Mouse (Mus musculus) T-cell, adult 2 months (primary cell): Measurements from ENCODE around the gene Ube2b.

Experiments used
- DNase-seq: peaks from one replicate; pipeline ENCODE4 v3.0.0; 2022; ENCODE audit warnings: low spot score

Ube2b gene

DNA sequence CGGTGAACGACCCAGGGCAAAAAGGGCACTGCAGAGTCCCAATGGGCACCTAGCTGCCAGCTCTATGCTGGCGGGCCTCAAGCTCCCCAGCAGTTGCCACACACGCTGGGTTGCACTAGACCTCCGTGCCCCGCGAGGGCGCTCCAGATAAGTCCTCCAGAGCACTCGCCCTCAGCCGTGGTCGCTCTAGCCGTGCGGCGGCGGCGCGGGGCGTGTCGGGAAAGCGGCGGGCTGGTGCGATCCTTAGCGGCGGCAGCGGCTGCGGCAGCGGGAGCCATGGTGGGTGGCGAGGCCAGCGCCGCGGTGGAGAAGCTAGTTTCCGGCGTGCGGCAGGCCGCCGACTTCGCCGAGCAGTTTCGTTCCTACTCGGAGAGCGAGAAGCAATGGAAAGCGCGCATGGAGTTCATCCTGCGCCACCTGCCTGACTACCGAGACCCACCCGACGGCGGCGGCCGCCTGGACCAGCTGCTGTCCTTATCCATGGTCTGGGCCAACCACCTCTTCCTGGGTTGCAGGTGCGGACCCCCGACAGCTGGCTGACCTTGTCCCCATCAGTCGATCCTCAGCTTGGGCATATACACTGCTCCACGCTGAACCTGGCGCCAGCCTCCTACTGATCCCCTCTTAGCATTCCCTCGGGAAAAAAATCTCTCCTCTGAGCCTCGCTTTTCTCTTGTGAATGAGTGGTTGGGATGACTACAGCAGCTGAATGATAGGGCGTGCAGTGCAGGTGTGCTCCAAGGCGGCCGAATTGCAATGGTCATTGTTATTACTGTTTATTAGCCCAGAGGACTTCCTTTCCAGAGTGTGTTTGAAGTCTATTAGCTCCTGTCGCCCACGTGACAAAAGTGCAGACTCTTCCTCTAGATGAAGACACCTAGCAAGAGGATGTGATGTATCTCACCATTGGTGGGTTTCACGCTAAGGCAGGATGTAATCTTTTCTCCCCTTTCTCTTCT is 32.8 kb downstream of the Ube2b start, which contains the start of gene Cdkn2aipnl:
Gene Cdkn2aipnl (plus strand): TSS at position 219 of the 959 bp plus-strand sequence.
- peak; percentile 96 for DNase-seq

DNA sequence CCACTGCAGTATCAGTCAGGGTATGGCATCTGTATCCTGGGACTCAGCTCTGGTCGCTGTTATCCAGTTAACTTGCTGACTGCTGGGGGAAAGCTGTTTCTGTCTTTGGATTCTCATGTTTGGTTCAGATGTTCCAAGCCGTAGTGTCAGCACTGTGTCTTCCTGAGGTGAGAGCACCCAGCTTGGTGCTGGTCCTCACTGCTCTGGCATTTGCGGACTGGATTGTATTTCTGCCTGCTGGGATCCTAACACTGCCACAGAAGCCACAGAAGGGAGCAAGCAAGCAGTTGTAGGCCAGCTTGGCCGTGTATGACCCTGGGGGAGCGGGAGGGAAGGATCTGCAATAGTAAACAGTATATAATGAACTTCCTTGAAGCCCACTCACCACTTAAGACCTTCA is 33.9 kb downstream of the Ube2b start:
- no peak for DNase-seq

DNA sequence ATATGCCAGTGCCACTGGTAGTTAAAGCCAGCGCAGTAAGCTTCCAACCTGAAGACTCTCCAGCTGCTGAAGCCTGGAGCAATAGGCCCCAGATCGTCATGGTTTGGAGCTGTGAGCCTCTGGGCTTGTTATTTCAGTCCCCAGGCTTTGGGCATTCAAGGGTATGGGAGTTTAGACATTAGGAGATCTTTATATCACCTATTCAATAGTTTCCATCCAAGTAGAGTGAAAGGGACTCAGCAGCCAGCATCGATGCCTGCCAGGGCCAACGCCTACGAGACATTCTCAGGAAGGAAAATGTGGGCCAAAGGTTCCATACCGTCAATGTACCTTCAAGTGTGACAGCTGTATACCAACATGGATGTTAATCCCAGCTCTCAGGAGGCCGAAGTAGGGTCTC is 38.3 kb downstream of the Ube2b start:
- DNase-seq, result no peak

DNA sequence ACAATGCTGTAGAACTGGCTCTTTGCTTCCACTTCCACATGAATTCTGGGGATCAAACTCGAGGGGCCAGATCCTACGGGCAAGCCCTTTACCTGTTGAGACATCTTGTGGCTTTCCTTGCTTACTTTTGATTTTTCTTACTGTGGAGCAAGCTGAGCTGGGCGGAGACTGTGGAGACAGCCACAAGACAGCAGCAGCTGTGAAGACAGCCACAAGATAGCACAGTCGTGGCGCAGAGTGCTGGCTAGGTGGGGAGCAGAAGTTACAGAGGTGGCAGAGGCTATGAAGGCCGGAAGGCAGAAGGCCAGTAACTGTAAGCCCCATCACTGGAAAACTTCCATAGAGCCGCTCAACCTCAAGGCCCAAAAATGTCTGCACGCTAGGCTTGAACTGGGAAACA is 38.8 kb downstream of the Ube2b start:
- no peak for DNase-seq

DNA sequence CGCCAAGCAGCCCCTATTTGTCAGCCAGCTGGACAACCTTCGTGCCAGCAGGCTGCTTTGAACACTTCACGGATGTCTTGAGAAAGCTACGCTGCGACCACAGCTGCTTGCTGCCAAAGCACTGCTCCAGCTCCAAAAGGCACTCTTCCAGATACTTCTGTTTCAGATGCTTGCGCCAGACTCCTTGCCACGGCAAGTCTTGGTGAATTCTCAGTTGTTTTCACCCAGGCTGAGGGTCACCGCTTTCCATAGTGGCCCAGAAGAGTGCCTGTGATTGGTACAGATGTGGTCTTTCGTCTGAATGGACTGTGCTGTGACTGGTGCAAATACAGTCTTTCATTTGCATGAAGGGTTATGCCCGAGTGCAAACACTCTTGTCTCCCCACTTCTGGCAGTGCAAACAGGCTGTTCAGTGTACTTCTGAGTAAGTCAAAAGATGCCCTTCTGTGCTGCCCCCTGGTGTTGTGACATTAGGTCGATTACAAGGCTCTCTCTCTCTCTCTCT is 39.5 kb downstream of the Ube2b start:
- no peak for DNase-seq

DNA sequence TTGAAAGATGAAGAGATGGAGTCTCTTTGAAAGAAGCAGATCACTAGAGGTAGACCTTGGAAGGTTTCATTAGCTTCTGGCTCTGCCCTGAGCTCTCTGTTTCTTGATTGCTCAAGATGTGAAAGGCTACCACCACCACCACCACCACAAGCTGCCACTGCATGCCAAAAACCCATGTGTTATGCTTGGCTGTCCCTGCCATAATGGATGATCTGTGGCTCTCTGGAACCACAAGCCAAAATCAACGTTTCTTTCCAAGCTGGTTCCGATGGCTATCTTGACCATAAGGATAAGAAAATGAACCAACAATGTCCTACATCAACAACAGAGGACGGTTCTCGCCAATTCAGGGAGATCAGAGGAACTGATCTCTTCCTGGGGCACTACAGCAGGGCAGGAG is 40.5 kb downstream of the Ube2b start:
- DNase-seq, result no peak

DNA sequence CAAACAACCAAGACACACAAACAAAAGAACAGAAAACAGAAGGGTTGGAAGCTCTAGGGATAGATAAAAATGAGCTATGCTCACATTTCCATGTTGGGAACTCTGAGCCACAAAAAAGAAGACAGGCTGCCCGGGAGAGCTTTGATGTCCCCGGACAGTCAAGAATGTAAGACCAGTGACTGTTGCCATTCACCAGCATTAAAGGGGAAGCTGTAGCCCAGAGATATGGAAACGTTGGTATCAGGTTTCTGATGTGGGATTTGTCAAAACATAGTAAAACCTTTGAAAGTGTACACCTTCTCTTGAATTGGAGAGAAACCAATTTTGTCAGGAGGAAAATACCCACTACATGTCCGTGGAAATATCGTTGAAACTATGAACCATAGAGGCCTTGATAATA is 41.1 kb downstream of the Ube2b start:
- no peak for DNase-seq

DNA sequence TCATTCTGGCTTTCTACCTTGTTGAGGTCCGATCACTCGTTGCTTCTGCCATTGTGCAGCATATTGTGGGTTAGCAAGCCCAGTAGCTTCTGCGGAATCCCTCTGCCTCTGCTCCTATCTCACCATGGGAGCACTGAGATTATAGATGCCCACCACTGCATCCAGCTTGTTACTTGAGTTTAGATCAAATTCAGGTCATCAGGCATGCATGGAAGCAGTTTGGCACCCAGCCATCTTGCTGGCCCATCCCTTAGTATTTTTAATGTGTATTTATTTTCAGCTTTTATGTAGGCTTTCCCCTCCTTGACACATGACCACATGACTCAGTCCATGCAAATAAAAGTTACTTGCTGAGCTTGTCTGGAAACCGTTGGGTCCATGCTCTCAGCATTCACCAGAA is 42.8 kb downstream of the Ube2b start:
- no peak for DNase-seq

DNA sequence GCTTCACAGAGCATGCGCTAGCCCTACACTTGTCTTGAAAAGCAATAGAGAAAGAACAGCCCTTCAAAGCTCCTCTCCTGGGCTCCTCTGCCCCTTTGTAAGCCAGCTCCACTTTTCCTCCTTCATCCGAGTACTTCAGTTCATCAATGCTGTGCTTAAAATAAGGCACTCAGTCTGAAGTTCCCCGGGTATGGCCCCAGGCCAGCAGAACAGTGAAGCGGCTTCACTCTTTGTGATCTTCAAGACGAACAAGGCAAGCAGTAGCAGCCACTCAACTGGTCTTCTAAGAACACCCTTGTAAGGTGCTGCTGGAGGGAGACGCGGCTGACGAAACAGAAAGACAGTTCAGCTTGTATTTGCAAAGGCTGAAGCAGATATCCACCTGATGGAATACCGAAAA is 44.5 kb downstream of the Ube2b start:
- no peak for DNase-seq

DNA sequence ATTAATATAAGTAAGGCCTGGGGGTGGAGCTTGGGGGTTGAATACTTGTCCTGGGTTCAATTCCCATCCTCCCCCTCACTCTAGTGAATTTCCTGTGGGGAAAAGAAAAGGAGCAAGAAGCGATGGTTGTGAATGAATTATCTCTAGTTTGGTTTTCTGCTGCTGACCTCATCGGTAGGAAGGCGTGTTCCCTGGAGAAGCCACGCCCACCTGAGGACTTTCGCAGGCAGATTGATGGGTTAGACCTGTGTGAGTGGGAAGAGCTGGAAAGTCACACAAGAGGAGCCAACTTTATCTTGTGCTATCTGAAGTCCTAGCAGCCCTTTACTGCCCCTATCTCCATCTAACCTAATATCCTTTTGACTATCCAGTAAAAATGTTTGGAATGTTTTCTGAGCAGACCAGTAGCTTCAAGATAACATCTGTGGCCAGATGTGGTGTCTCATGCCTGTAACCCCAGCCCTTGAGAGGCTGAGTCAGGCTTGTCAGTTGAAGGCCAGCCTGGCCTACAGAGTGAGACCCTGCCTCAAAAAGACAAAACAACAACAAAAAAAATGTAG is 48.6 kb downstream of the Ube2b start:
- DNase-seq, result no peak

DNA sequence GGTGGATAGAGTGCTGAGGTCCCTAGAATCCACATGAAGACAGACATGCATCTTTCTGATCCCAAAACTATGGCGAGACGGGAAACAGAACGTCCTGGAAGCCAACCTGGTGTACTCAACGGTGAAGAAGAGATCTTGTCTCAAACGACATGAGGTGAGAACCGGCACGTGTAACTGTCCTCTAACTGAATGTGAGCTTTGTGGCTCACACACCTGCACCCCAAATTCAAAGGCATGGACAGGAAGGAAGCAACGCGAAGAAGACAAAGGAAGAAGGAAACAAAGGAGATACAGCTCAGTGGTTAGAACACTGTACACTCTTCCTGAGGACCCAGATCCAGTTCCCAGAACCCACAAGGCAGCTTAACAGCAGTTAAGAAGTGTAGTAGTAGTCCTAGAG is 50.6 kb downstream of the Ube2b start:
- DNase-seq, result peak; percentile 25

DNA sequence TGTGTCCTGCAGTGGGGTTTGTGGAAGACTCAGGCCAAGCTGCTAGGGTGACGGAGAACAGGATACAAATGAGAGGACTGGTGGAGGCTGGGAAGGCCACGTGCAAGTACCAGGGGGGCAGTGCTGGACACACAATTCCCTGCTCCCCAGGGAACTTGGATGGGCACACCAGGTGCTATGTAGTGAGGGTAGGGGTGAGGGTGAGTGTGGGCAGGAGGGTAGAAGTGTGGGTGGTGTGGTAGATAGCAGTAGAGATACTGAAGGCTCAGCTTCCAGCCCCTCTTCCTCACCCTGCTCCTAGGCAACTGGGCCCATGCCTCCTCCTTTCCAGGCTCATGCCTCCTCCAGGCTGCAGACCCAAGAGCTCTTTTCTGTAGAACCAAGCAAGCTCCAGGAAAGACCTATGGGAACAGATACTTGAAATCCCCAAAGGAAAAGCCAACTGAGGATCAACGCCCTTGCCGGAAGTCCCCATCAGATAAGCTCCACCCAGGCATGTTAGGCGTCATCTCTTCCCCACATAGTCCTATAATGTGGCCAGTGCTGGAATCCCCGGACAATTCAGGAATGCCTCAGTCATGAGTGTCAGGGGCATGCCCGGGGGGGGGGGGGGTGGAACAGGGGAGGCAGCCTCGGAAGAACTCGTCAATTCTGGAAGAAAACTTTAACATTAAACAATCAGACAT is 51.3 kb downstream of the Ube2b start:
- DNase-seq, result no peak

DNA sequence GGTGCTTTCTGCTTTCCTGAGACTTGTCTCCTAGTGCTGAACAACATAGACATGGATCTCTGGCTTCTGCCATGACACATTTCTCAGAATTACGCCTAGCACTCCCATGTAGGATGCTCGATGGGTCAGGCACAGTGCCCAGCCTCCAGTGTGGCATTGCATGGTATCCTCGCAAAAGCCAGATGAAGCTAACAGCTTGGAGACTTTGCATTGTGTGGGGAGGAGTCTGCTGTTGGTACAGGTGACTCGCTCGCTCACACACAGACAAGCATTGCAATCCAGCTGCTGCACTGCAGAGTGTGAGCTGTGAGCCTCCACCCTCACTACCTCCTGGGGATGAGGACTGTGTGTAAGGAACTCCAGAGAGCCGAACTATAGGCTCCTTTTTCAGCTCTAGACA is 54.4 kb downstream of the Ube2b start:
- DNase-seq, result no peak

DNA sequence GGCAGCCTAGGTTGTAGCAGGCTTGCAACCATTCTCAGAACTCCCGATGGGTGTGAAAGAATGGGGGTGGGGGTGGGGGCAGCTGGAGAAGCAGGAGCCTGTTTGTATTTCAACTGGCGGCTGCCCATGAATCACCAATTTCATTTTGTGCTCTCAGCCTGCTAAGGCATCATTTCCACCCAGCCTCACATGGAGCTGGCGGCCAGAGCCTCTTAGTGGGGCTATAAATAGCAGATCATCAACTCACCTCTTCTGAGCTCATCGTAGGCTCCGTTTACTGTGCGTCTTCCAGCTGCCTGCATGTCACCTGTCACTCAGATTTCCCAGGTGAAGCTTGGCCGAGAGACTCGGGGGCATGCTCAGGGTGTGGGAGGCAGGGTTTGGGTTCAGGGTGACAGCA is 55.0 kb downstream of the Ube2b start:
- DNase-seq, result no peak

DNA sequence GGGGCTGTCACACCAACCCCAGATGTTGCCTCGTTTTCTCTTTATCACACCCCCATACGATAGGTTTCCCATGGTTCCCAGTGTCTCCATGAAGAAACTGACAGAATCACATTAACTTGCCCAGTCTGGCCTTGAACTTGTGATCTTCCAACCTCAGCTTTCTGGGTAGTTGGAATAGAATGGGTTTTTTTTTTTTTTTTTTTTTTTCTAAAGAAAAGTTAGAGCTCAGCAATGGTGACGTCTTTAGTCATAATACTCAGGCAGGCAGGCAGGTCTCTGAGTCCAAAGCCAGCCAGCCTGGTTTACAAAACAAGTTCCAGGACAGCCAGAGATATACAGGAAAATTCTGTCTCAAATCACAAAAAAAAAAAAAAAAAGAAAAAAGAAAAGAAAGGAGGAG is 56.3 kb downstream of the Ube2b start:
- DNase-seq, result no peak

DNA sequence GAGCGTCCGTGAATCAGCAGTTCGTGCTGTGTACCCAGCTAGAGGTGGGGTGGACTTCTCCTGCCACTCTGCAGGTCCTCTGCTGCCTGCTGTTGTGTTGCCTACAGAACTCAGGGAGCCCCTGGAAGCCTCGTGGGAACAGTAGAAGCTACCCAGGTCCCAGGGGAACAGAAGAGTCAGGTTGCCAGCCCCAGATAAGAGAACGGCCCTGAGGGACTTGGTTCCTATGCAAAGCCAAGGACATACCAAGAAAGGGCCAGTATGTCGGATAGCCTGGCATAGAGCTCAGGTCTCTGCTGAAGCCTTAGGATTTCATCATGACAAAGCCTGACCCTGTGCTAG is 57.1 kb downstream of the Ube2b start:
- DNase-seq, result no peak

DNA sequence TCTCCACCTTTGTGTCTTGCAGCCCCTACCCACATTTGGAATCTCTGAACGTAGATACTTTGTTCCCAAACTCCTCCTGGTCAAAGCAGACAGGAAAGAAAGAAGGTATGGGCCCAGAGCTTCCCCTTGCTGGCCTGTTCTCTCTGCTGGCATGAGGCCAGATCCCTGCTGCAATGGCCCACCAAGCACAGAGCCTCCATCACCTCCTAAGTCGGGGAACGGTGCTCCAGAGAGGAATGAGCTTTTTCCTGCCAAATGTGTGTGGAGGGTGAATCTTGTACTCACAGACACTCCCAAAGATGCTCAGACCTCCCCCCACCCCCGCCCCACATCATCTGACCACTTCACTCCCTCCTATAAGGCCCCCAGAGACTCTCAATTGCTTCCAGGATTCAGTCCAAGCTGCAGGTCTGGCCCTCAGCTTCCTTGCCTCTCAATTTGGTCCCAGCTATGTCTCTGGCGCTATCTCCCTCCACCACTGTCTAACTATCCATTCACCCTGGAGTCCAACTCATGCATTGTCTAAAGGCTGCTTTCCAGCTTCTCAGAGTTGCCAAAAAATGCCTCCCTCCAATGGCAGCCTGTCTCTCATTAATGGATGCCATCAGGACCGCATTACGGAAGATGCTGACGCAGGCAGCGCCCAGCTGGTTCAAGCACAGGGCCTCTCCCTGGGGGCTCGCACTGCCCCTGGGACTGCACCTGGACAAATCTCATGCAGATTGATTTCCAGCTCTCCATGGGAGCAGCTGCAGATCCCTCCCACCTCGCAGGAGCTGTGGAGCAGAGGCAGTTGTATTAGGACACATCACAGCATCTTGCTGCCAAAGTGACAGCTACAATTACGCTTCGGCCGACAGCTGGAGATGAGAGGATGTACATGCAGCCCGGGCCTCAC is 57.7 kb downstream of the Ube2b start:
- no peak for DNase-seq

DNA sequence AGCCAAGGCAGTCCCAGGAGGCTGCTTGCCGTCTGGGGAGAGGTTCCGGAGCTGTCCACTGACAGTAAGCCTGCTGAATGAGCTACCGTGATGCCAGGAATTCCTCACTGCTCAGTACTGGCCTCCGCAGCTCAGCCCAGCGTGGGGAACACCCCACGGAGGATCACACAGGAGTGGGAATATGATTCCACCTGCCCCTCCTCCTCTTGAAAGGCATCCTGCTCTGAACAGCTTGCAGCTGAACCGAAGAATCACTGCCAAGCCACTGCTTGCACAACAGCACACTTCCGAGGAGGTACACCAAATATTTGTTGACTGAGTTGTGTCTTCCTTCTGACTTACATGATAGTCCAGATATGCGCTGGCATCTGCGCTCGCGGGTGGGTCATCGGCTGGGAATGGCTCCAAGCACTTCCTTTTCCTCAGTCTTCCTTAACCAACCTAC is 60.0 kb downstream of the Ube2b start:
- DNase-seq, result no peak

DNA sequence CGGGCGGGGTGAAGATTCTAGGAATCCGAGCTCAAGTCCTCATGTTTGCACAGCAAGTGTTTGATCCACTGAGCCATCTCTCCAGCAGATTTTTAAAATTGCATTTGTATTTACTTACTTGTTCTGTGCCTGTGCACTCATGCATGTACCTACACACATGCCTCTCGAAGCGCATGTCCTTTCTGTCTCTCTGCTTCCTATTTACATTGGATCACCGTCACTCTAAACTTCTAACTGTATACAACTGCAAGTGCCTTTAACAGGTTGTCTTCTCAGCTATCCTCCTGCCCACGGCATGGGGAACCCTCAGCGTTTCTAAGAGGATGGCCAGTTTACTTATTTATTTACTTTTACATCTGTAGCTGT is 61.0 kb downstream of the Ube2b start:
- DNase-seq, result no peak

DNA sequence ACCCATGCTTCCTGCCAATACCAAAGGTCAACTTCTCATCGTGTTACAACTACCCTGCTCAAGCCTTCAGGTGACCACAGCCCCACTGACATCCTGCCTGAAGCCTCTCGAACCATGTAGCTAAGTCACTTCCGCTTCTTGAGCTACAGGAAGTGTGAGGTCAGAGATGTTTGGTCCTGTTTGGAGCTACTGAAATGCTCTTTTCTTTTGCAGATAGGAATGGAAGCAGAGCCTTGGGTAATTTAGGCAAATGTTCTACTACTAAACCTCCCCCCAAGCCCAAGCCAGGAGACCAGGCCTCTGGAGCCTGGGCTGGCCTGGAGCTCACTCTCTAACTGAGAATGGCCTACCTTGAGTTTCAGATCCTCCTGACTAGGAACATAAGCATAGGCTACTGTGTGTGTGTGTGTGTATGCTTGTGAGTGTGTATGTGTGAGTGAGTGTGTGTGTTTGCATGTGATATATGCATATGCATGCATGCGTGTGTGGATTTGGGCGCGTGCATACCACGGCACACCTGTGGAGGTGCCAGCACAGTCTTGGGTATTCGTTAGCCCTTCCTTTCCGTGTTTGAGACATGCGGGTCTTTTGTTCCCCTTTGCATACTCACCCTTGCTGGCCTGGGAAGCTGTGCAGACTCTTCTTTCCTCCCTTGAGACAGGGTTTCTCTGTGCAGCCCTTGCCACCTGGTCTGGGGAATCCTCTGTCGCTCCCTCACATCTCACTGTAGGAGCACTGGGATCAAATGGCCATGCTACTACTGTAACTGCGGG is 61.6 kb downstream of the Ube2b start:
- peak; percentile 58 for DNase-seq

DNA sequence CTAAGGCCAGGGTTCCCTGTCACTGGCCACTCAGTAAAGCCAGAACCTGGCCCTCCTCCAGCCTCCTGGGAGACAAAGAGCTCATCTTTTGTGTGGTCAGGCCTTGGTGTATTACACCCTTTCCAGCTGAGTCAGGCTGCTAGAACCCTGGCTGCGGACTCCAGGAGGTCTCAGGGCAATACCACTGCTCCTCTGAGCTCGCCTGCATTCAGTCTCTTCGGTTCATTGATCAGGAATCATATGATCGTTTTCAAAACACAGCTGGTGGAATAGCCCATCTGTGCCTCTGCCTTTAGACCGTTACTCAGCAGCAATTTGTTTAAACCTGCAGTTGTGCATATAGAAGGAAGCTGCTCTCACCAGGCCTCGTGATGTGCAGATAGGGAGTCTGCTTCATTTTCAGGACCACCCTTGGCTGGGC is 63.2 kb downstream of the Ube2b start:
- DNase-seq, result no peak
